Mouse (Mus musculus) liver, adult (tissue): ENCODE measurements around the gene Fyb.

Experiments
- GATA4 ChIP-seq: IDR thresholded peaks from 2 replicates; pipeline ENCODE4 v1.6.1; 2014; ENCODE audit warnings: mild to moderate bottlenecking, low read length; ENCODE audit not compliant: insufficient replicate concordance

The Fyb gene

DNA sequence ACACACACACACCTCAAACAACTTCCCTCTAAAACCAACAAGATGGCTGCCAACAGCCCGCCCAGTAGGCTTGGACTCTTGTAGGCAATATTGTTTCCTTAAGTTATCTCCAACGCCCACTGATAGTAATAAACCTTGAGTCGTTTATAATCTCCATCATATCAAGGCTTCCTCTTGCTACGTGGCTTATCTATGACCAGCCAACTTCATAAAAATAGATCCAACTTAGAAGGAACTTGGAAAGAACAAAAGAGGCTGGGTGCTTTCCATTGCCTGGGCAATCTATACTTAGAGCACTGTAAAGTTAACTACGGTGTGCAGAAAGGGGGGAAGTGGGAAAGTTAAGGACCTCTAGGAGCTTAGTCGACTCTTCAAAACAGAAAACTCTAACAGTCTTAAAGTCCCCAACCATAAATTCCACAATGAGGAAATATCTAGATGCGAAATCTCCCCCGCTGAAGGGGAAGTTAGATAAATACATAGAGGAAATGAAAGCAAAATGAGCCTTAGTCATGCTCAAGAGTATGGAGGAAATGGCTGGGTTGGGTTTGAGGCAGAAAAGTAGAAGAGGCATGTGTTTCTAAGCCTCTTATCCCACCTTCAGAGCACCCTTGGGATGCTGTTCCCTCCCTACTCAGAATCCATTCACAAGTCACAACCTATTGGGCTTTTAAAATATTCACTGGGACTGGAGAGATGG lies 101.0 kb downstream of the Fyb start:
- TF ChIP-seq GATA4, result no peak

DNA sequence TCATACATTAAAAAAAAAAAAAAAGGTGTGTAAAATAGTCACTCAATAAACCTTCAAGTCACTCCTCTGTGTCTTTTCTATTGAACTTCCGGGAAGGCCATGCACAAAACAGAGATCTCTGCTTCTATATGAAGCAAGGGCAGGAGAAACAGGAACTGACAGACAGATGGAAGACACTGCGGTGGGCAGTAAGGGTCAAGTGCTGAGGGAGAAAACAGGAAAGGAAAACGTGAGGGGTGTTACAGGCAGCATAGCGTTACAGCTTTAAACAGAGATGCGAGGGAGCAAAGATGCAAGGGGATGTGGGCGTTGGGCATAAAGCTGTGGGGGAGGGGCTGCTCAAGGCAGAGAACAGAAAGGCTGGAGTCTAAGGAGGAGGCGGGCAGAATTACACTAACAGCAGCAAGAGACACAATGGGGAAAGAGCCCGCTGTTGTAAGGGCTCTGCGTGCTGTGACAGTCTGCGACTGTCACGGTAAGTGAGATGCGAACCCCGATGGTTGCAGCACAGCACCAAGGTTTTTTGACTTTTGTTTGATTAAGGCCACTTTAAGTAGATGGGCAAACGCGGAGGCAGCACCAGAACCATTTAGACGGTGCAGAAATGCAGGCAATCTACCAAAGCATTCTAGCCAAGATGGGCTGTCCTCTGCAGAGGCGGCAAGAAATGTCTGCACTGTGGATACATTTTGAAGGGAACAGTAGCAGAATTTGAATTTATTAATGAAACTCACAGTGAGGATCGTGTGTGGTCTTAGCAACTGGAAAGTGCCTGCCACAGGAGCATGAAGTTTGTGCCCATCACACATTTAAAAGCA lies 101.9 kb downstream of the Fyb start:
- no peak for TF ChIP-seq GATA4

DNA sequence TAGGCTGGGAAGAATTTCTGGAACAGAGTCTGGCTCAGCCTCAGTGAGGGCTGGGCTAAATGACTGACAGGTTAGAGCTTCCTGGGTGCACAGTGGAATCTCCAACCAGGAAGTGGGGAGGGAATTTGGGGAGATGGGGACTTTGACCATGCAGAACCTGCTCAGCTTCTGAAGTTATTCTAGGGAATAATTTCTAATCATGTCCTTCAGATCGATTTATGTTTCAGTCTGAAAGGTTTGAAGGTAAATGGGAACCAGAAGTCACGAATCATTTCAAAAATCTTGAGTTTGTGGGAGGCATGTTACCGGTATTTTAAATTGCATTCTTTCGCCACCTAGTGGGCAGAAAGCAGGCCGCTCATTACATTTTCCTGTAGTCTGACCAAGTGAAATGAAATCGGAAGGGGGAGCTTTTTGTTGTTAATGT lies 103.0 kb downstream of the Fyb start:
- TF ChIP-seq GATA4, result no peak

DNA sequence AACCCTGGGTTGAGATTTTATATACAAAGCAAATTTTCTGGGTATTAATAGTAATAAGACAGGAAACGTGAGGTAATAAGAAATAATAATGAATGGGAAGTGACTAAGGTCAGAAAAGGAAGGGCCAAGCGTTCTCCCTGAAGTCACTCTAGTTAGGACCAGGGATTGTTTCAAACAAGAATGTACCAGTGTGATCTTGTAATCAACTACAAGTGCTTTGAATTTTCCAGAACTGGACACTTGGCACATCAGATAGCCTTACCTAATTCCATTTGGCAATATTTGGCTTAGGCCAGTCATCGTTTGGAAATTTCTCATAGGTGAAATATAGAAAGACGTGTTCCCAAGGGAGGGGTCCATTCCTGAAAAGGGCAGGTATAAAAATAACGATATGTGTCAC lies 103.5 kb downstream of the Fyb start:
- TF ChIP-seq GATA4, result no peak

DNA sequence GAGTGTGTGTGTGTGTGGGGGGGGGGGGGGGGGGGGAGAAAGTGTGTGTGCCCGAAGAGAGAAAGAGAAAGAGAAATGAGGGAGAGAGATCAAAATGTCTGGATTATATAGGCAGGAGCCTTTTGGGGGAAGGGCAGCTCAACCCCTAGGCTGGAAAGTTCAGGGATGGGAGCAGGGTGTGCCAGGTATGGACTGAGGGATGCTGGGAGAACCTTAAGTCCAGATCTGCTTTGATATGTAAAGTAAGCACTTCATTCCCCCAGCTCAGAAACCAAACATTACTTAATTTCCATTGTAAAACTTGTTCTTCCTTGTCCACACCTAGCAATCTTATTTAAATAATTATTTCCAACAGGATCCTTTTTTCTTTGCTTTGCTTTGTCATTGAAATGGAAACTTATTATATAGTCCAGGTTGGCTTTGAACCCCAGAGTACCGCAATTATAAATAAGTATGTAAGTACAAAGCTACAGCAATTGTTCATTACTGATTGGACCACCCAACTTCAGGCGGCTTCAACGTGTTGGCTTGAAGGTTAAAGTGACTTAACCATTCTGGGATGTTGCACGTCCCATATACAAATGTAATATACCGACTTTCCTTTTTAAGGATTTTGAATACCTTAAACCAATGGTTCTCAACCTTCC lies 105.9 kb downstream of the Fyb start:
- no peak for TF ChIP-seq GATA4

DNA sequence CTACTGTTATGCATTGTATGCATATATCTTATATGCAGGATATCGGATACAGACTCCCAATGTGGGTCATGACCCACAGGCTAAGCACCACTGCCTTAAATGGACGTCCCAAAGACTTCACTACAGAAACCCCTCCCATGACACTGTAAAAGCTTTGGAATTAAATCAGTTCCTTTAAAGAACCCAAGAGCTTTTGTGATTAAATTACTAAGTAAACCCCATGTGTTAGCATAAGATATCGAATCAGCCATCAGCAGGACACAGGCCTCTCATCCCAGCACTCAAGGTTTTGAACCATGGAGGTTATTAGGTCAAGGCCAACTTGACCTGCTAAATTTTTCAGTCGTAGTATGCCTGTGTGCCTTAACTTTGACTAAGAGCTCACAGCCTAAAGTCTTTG lies 106.5 kb downstream of the Fyb start:
- no peak for TF ChIP-seq GATA4

DNA sequence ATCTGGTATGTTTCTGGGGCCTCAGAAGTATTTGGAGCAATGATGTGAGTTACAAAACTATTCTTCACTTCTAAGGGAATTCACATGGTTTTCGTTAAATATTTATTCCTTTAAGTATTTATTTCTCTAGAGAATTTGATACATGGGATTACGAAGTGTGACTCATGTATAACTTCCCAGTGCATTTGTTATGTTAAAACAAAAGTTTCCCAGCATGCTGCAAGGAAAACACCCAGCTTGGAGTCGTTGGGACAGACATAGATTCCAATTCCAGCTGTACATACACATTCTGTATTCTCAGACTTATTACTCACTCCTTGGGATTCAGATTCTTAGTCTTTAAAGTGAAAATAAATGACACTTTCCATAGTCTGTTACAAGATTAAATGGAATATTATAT lies 112.8 kb downstream of the Fyb start:
- TF ChIP-seq GATA4, result no peak

DNA sequence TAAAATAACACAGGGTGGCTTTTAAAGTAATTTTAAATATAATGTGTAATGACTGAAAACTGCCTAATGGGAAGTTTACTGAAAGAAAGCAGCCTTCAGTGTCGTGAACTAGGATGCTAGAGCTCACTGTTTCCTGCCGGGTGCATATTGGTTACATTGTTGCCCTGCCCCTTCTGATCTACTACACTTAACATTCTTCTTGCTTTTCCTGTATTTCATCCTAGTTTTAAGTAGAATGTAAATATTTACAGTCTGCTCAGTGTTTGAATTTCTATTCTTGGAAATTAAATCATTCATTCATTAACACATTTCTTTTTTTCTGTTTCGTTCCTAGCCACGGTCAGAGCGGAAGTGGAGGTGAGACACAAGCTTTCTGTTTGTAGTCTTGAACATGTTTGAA lies 119.6 kb downstream of the Fyb start:
- no peak for TF ChIP-seq GATA4

DNA sequence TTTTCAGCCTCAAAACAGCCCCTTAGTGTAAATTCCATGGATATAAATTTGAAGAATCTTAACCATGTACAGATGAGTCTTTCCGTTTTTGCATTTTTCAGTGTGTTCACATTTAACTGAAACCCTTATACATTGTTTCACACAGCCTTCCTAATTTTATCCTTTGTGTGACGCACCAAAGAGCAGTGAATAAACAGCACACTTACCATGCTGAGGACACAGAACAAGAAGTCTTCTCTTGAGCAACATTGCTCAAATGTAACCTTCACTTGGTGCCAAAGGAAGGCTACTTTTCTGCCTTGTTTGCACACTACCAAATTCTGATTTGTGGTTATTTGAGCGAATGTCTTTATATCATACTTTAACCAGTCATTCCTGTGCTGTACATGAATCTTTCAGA lies 122.8 kb downstream of the Fyb start:
- TF ChIP-seq GATA4, result no peak

DNA sequence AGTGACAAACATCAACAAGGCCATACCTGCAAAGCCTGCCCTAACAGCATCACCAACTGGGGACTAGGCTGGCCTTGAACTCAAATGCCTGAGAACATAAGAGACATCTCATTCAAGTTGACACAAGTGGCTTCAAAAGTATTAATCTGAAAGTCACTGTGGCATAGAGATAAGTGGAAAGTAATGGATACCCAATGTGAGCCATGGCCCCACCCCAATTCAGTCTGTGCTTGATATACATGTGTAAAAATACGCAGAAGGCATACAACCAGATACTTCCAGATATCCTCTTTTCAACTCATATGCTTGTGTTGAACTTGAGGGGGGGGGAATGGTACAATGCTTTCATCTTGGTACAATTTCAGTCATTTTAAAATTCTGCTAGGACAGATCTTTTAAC lies 124.4 kb downstream of the Fyb start:
- no peak for TF ChIP-seq GATA4

DNA sequence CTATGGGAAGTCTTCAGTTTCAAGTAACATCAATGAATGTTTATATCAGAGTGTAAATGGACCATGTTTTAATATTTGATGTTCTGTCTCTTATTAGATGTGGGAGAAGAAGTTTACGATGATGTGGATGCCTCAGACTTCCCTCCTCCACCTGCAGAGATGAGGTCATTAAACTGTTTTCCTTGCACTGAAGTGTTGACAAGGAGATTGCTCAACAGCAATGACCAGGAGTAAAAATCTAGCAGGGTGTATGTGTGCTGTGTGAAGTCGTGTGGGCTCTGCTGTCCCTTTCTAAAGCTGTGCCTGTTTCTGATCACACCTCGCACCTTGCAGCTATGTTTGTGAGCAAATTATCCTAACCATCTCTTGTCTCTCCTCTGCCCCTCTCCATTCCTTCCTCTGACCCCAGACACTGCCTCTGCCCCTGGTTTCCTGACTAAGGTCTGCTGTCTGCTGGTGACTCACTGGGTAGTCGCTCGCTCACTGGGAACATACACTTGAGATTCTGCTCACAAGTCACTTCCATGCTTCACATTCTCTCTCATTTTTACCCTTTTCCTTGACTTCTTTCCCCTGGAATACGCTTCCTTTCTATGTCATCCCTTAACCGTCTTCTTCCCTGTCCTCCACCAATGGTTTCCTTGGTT lies 126.2 kb downstream of the Fyb start:
- TF ChIP-seq GATA4, result no peak

DNA sequence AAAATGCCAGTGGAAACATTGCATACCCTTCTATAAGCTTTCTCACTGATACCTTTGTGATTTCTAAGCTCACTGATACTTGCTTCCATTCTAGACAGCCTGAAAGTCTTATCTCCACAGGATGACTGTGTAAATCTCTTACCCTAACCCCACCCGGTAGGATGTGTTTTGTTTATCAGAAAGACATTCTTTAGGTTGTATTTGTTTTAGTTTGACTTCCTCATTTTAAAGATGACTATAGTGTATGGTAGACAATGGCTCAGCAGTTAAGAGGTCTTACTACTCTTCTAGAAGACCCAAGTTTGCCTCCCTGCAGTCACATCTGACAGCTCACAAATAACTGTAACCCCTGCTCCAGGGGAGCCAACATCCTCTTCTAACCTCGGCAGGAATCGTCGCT lies 130.4 kb downstream of the Fyb start:
- no peak for TF ChIP-seq GATA4

DNA sequence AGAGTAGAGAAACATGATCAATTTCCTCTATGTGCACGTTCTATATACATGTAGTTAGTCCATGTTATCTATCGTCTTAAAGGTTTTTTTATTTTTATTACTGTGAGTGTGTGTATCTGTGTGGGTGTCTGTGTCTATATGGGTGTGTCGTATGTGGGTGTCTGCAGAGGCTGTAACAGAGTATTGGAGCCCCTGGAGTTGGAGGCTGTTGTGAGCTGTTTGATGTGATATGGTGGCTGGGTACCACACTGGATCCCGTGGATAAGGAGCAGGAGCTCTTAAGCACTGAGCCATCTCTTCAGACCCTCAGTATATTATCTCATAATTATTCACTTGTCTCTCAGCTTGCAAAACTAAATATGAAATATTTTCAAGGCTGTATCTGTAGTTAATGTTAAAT lies 135.4 kb downstream of the Fyb start:
- TF ChIP-seq GATA4, result no peak

DNA sequence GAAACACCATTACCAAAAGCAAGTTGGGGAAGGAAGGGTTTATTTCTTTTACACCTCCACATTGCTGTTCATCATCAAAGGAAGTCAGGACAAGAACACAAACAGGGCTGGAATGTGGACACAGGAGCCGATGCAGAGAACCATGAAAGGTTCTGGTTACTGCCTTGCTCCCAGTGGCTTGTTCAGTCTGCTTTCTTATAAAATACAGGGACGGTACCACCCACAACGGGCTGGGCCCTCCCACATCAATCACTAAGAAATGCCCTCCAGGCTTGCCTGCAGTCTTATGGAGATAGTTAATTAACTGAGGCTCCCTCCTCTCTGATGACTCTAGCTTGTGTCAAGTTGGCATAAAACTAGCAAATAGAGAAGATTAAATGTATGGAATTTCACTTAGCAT lies 139.3 kb downstream of the Fyb start:
- no peak for TF ChIP-seq GATA4

DNA sequence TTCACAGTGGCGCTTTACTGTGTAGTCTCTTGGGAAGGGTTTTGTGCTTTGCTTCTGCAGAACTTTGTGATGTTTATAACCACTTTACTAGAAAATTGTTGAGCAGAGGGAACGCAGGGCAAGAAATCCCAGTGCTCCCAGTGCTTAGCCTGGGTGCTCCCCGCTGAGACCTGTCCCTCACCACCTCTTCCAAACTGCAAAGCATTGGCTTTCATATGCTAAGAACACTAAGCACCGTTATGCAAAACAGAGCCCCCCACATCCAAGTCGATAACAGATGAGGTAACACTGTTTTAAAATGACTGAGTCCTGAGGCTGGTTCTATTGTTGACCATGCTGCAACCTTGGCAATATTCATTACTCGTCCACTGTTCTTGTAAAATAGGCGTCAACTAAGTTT lies 141.3 kb downstream of the Fyb start:
- no peak for TF ChIP-seq GATA4

DNA sequence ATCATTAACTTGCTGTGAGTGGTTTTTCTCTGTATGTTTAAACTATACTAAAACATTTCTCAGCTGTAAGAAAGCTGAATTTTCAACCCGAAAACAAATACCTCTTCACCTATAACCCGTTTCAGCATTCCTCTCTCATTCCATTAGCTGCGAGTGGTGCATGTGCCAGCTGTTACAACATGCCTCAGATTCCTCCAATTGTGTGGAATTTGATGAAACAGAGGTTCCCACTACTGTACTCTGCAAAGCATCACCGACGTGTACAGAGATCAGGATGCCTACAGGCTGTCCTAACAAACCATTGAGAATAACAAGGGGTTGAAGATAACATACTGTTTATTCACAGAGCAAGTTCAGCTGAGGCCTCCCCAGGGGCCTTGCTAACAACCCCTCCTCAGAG lies 143.4 kb downstream of the Fyb start:
- no peak for TF ChIP-seq GATA4
